Mouse (Mus musculus): Measurements from ENCODE around the gene Nxpe5. TPM values are rescaled to one million over a fixed set of nuclear protein-coding genes. Genes with fewer than 3 reads are reported as not detected.
A peak's percentile ranks its signal among the peaks of the same experiment; 100 is the strongest.

The Nxpe5 gene
- polyA plus RNA-seq, 1 experiment from 2014 or later, result not detected

DNA sequence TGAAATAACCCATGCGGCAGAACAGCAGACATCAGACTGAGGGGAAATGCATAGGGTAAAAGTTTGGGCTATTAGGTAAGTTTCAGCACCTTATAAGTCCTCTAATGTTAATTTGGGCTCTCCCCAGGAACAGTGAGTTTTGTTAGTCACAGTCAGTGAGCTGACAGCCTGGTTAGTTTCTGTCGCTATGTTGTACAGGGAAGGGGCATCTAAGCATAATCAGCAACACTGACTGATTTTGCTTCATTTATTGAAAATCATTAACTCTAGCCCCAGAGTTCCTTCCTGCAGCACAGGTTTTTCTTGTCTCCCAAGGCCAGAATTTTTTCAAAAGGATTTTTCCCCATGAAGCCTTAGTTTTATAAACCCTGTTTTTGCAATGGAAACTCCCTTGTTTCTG lies 8.1 kb downstream of the Nxpe5 start:
- Histone ChIP-seq H3K27ac (ENCODE audit: low read depth, low read length) (no peak overlapping the region), H3K9me3 (ENCODE audit: control insufficient read depth, low read length) (no peaks in the 10 kb centered on the region), H3K4me3 (ENCODE audit: low read depth, low read length) (no peak overlapping the region), H3K27me3 (ENCODE audit: control insufficient read depth, insufficient read depth, low read length) (no peaks in the 10 kb centered on the region), H3K36me3 (ENCODE audit: control insufficient read depth, insufficient read depth, low read length) (no peaks in the 10 kb centered on the region), H3K4me2 (ENCODE audit: low read depth, low read length) (no peak overlapping the region), H3K9ac (replicated peaks; ENCODE audit: low read depth, low read length) (no peak overlapping the region), H3K4me1 (ENCODE audit: control insufficient read depth, insufficient read depth, low read length) (no peaks in the 10 kb centered on the region)
- no peak for ATAC-seq (ENCODE audit: low read depth)
- 90% methylated on average over 2 of the region's 2 CpGs for WGBS

DNA sequence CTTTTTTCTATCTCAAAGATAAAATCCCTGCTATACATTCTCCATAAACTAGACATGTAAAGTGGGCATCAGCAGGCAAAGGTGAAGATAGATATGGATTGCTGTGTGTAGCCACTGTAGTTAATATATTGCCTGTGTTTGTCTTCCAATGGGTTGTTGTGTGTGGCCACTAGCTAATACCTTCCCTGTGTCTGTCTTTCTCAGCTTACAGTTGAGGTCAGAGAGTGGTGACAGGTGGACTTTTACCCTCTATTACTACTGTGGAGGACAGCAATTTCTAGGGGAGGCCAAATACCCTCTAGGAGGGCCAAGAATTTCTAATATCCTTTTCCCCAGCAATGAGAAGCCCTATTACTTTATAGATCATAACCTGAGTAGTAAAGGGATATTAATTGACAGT lies 8.5 kb downstream of the Nxpe5 start:
- Histone ChIP-seq H3K9me3 (ENCODE audit: control insufficient read depth, low read length) (no peaks in the 10 kb centered on the region), H3K27ac (ENCODE audit: low read depth, low read length) (no peak overlapping the region), H3K4me3 (ENCODE audit: low read depth, low read length) (no peak overlapping the region), H3K4me1 (ENCODE audit: control insufficient read depth, insufficient read depth, low read length) (no peaks in the 10 kb centered on the region), H3K4me2 (ENCODE audit: low read depth, low read length) (no peak overlapping the region), H3K9ac (replicated peaks; ENCODE audit: low read depth, low read length) (no peak overlapping the region), H3K36me3 (ENCODE audit: control insufficient read depth, insufficient read depth, low read length) (no peaks in the 10 kb centered on the region), H3K27me3 (ENCODE audit: control insufficient read depth, insufficient read depth, low read length) (no peaks in the 10 kb centered on the region)
- ATAC-seq (ENCODE audit: low read depth), result no peak

GRCm38 (mm10) chr5:138241511-138241910 lies 15.8 kb downstream of the Nxpe5 start:
- Histone ChIP-seq H3K4me2 (ENCODE audit: low read depth, low read length) (no peak overlapping the region), H3K27me3 (ENCODE audit: control insufficient read depth, insufficient read depth, low read length) (no peaks in the 10 kb centered on the region), H3K9me3 (ENCODE audit: control insufficient read depth, low read length) (no peaks in the 10 kb centered on the region), H3K36me3 (ENCODE audit: control insufficient read depth, insufficient read depth, low read length) (no peaks in the 10 kb centered on the region), H3K4me1 (ENCODE audit: control insufficient read depth, insufficient read depth, low read length) (no peaks in the 10 kb centered on the region), H3K4me3 (ENCODE audit: low read depth, low read length) (no peak overlapping the region), H3K9ac (replicated peaks; ENCODE audit: low read depth, low read length) (no peak overlapping the region), H3K27ac (ENCODE audit: low read depth, low read length) (no peak overlapping the region)
- 51% methylated on average over 2 of the region's 2 CpGs for WGBS
- no peak for ATAC-seq (ENCODE audit: low read depth)

- 85% methylated on average over 12 of the region's 12 CpGs for WGBS
- Histone ChIP-seq H3K9me3 (ENCODE audit: control insufficient read depth, low read length) (no peaks in the 10 kb centered on the region), H3K9ac (replicated peaks; ENCODE audit: low read depth, low read length) (no peak overlapping the region), H3K27ac (ENCODE audit: low read depth, low read length) (no peak overlapping the region), H3K36me3 (ENCODE audit: control insufficient read depth, insufficient read depth, low read length) (no peaks in the 10 kb centered on the region), H3K27me3 (ENCODE audit: control insufficient read depth, insufficient read depth, low read length) (no peaks in the 10 kb centered on the region), H3K4me3 (ENCODE audit: low read depth, low read length) (no peak overlapping the region), H3K4me1 (ENCODE audit: control insufficient read depth, insufficient read depth, low read length) (peaks cover 3% of the 10 kb centered on the region; the same call in 1 of the 2 replicates), H3K4me2 (ENCODE audit: low read depth, low read length) (no peak overlapping the region)
- ATAC-seq (ENCODE audit: low read depth), result no peak
Observed at GRCm38 (mm10) chr5:138251144-138251543, 25.4 kb downstream of the Nxpe5 start.

DNA sequence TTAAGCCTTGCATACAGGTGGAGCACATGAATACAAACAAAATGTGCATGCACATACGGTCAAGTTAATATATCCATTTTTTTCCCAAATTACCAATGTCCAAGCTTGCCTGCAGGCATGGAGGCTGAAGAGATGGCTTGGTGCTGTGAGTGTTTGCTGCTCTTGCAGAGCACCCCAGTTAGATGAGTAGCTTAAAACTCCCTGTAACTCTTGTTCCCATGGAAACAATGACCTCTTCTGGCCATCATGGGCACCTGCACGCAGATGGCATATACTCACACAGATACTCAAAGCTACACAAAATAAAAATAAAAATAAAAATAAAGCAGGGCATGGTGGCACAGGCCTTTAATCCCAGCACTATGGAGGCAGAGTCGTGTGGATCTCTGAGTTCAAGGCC lies 27.4 kb downstream of the Nxpe5 start:
- peaks cover 7% of the 10 kb centered on the region; the same call in 1 of the 2 replicates for H3K4me1 ChIP-seq (ENCODE audit: control insufficient read depth, insufficient read depth, low read length)
- ATAC-seq (ENCODE audit: low read depth), result no peak
- no peak overlapping the region for H3K9ac ChIP-seq (replicated peaks; ENCODE audit: low read depth, low read length)
- no peak overlapping the region for H3K27ac ChIP-seq (ENCODE audit: low read depth, low read length)
- H3K4me3 ChIP-seq (ENCODE audit: low read depth, low read length), result no peak overlapping the region
- 90% methylated on average over 3 of the region's 3 CpGs for WGBS
- no peak overlapping the region for H3K4me2 ChIP-seq (ENCODE audit: low read depth, low read length)
- H3K36me3 ChIP-seq (ENCODE audit: control insufficient read depth, insufficient read depth, low read length), result no peaks in the 10 kb centered on the region
- no peaks in the 10 kb centered on the region for H3K27me3 ChIP-seq (ENCODE audit: control insufficient read depth, insufficient read depth, low read length)
- H3K9me3 ChIP-seq (ENCODE audit: control insufficient read depth, low read length), result no peaks in the 10 kb centered on the region

- ATAC-seq (ENCODE audit: low read depth), result peak; percentile 100
- H3K27ac ChIP-seq (ENCODE audit: low read depth, low read length), result peak within 1 kb of the TSS; percentile 67
- H3K4me2 ChIP-seq (ENCODE audit: low read depth, low read length), result peak within 1 kb of the TSS; percentile 61
- H3K4me3 ChIP-seq (ENCODE audit: low read depth, low read length), result peak within 1 kb of the TSS; percentile 42
- H3K9me3 ChIP-seq (ENCODE audit: control insufficient read depth, low read length), result no peaks in the 10 kb centered on the region
- peaks cover 15% of the 10 kb centered on the region for H3K36me3 ChIP-seq (ENCODE audit: control insufficient read depth, insufficient read depth, low read length)
- H3K27me3 ChIP-seq (ENCODE audit: control insufficient read depth, insufficient read depth, low read length), result no peaks in the 10 kb centered on the region
- H3K4me1 ChIP-seq (ENCODE audit: control insufficient read depth, insufficient read depth, low read length), result peaks cover 7% of the 10 kb centered on the region; the same call in 1 of the 2 replicates
- WGBS, result under 1% methylated on average over 38 of the region's 38 CpGs
- H3K9ac ChIP-seq (replicated peaks; ENCODE audit: low read depth, low read length), result peak within 1 kb of the TSS; percentile 48
Observed at GRCm38 (mm10) chr5:138255353-138256093, 29.8 kb downstream of the Nxpe5 start, which contains the start of gene Lamtor4. Lamtor4 (plus strand) TSS chr5:138255482.

DNA sequence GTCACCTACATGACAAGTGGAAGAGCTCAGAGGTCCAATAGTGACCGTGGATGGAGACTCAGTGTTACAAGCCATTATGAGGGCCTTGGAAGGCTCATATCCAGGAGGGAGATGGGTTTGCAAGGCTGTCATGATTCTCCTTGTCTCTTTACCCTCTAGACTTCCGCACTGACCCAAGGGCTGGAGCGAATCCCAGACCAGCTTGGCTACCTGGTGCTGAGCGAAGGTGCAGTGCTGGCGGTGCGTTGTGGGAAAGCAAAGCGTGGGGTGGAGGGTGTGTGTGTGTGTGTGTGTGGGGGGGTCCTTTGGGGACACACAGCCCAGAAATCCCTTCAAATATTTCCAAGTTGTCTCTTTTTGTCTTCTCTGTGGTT lies 30.4 kb downstream of the Nxpe5 start:
- Histone ChIP-seq H3K9me3 (ENCODE audit: control insufficient read depth, low read length) (no peaks in the 10 kb centered on the region), H3K36me3 (ENCODE audit: control insufficient read depth, insufficient read depth, low read length) (peaks cover 21% of the 10 kb centered on the region), H3K9ac (replicated peaks; ENCODE audit: low read depth, low read length) (peak overlapping the region; percentile 44), H3K4me2 (ENCODE audit: low read depth, low read length) (peak overlapping the region; percentile 60), H3K4me3 (ENCODE audit: low read depth, low read length) (peak overlapping the region; percentile 42), H3K27me3 (ENCODE audit: control insufficient read depth, insufficient read depth, low read length) (no peaks in the 10 kb centered on the region), H3K4me1 (ENCODE audit: control insufficient read depth, insufficient read depth, low read length) (peaks cover 7% of the 10 kb centered on the region; the same call in 1 of the 2 replicates), H3K27ac (ENCODE audit: low read depth, low read length) (peak overlapping the region; percentile 67)
- 17% methylated on average over 7 of the region's 7 CpGs for WGBS
- ATAC-seq (ENCODE audit: low read depth), result peak; percentile 16; the same call in 1 of the 2 replicates

DNA sequence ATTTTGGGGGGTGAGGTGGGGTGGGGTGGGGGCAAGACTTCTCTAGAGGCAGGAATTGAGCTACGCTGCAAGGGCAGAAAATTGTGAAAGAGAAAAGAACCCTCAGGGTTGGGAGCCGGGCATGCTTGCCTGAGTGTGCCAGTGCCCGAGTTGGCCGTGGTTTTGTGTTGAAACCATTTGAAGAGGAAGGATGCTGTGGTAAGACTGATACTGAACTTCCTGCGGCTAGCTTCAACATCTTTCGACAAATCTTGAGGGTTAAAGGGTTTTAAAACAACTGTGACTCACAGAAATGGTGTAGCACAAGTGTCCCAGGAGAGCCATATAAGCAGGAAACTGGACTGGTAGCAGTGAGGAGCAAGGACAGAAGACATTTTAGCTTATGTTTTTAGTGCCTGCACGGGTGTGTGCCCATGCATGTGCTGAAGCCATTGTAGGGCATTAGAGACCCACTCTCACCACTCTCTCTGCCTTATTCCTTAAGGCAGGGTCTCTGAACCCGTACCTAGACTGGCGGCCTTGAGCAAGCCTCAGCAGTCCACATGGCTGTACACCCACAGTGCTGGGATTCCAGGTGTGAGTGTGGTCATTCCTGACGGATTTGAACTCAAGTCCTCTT lies 31.4 kb downstream of the Nxpe5 start:
- Histone ChIP-seq H3K4me3 (ENCODE audit: low read depth, low read length) (no peak overlapping the region), H3K27ac (ENCODE audit: low read depth, low read length) (no peak overlapping the region), H3K9ac (replicated peaks; ENCODE audit: low read depth, low read length) (no peak overlapping the region), H3K4me1 (ENCODE audit: control insufficient read depth, insufficient read depth, low read length) (peaks cover 7% of the 10 kb centered on the region; the same call in 1 of the 2 replicates), H3K4me2 (ENCODE audit: low read depth, low read length) (no peak overlapping the region), H3K36me3 (ENCODE audit: control insufficient read depth, insufficient read depth, low read length) (peaks cover 28% of the 10 kb centered on the region), H3K9me3 (ENCODE audit: control insufficient read depth, low read length) (no peaks in the 10 kb centered on the region), H3K27me3 (ENCODE audit: control insufficient read depth, insufficient read depth, low read length) (no peaks in the 10 kb centered on the region)
- no peak for ATAC-seq (ENCODE audit: low read depth)
- 93% methylated on average over 10 of the region's 10 CpGs for WGBS

DNA sequence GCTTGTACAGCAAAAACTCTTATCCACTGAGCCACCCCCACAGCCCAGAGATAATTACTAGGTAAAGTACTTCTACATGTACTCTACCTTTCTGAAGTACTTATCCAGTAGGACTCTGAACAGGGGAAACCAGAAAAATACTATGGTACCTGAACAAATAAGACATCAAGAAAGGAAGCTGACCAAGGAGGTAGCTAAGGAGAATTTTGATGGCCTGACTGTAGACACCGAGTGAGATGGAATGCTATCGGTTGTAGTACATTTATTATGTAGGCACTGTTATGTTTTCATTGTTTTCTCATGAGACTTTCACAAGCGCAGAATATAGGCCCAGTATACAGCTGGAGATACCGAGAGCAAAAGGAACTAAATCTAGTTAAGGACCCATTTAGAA lies 31.9 kb downstream of the Nxpe5 start:
- 93% methylated on average over 4 of the region's 4 CpGs for WGBS
- ATAC-seq (ENCODE audit: low read depth), result no peak

More for the DNA sequence above, 31.9 kb downstream of the Nxpe5 start:
- Histone ChIP-seq H3K4me1 (ENCODE audit: control insufficient read depth, insufficient read depth, low read length) (peaks cover 10% of the 10 kb centered on the region), H3K9me3 (ENCODE audit: control insufficient read depth, low read length) (no peaks in the 10 kb centered on the region), H3K9ac (replicated peaks; ENCODE audit: low read depth, low read length) (no peak overlapping the region), H3K27me3 (ENCODE audit: control insufficient read depth, insufficient read depth, low read length) (no peaks in the 10 kb centered on the region), H3K4me3 (ENCODE audit: low read depth, low read length) (no peak overlapping the region), H3K27ac (ENCODE audit: low read depth, low read length) (no peak overlapping the region), H3K36me3 (ENCODE audit: control insufficient read depth, insufficient read depth, low read length) (peaks cover 29% of the 10 kb centered on the region), H3K4me2 (ENCODE audit: low read depth, low read length) (no peak overlapping the region)
